Mouse (Mus musculus) layer of hippocampus, postnatal 10 days (tissue): ENCODE measurements around the gene 3110082J24Rik. TPM values are rescaled to one million over a fixed set of nuclear protein-coding genes. Genes with fewer than 3 reads are reported as not detected.

Source experiments
- DNase-seq, 2 experiments: peaks; one replicate each; pipeline ENCODE4 v3.0.0; 2021; ENCODE audit warnings: low spot score in 2 of 2
- long read RNA-seq: library from polyadenylated mRNA; stranded (forward); transcript quantifications from one replicate; pipeline ENCODE4 v2.0.0, GENCODE M21; 2023
- total RNA-seq, 2 experiments: library from RNA; stranded (reverse); gene quantifications; 2 replicates each; pipeline ENCODE4 v1.2.3; 2021

Gene 3110082J24Rik
- 1 to 10 TPM; 5.0 TPM for total RNA-seq
- long read RNA-seq, partial matches to known transcripts = 0 of 2 reads
- long read RNA-seq, other reads (novel, unspliced or antisense) = 0 of 2 reads

DNA sequence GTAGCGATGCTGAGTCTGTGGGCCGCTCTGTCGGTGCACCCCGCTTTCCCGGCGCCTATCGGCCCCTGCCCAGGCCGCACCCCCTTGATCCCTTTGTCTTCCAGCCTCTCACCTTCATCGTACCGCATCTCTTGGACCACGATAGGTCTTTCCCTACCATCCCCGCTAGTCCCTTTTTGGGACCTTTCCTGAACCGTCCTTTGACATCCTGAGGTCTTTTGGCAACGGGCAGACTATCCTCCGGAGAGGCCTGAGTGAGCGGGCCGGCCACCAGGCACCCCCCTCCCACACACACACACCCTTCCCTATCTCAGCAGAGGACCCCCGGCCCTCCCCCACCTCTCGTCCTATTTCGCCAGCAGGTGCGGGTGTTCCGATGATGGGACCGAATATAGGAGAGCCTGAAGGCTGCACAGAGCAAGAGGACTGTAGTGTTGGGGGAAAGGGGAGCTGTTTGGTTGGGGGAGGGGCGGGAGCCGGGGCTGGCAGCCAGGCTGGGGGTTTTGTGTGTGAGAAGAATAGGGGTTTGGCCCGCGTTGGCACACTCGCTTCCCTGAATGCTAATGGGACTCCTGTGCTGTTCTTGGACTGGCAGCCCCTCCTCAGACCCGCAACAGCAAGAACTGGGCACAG, at the start of gene 3110082J24Rik:
TSS of gene 3110082J24Rik (minus strand) at position 419 of the 633 bp plus-strand sequence.
- DNase-seq = peak; percentile 53 to 68

GRCm38 (mm10) chr5:30155395-30155792, 49.5 kb upstream of the 3110082J24Rik start:
- DNase-seq = no peak

- DNase-seq = peak; percentile 94 to 96
Measured at GRCm38 (mm10) chr5:30154474-30155394, 48.8 kb upstream of the 3110082J24Rik start, which contains the start of the genes Hadha and Hadhb. Gene Hadha, minus strand, starts transcription at chr5:30155162. Gene Hadhb, plus strand, starts transcription at chr5:30155248.

- no peak for DNase-seq
Measured at GRCm38 (mm10) chr5:30154013-30154412, 48.1 kb upstream of the 3110082J24Rik start.

DNA sequence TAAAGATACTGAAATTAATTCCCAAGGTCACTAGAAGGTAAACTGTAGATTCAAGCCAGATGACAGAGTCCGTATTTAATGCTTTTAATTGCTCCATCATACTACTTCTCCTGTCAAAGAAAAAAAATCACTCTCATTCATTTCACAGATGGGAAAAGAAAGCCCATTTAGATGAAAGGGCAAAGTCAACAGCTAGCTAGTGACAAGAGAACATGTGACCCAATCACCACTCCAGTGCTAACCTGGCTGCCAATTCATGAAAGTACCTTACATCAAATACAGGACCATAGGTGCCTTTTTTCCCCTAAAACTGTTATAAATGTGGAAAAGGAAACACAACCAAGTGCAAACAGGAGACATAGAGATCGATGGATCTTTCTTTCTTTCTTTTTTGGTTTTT, 47.3 kb upstream of the 3110082J24Rik start:
- DNase-seq = no peak

DNA sequence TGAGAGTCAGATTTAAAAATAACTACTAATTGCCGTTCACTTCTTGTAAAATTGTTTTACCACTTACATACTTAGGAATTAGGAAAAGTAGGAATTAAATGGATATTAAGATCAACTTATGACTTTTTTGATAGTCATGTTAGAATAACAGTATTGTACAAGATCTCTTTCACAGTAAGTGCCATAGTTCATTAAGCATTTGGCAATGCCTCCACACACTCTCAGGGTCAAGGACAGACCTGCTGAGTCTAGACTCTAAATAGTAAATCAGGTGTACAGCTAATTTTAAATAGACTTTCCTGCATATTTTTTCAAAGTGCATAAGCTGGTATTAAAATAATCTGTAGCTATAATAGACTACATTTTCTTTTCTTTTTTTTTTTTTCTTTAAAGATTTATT, 46.5 kb upstream of the 3110082J24Rik start:
- DNase-seq = no peak

- no peak for DNase-seq
Measured at GRCm38 (mm10) chr5:30152007-30152406, 46.1 kb upstream of the 3110082J24Rik start.

DNA sequence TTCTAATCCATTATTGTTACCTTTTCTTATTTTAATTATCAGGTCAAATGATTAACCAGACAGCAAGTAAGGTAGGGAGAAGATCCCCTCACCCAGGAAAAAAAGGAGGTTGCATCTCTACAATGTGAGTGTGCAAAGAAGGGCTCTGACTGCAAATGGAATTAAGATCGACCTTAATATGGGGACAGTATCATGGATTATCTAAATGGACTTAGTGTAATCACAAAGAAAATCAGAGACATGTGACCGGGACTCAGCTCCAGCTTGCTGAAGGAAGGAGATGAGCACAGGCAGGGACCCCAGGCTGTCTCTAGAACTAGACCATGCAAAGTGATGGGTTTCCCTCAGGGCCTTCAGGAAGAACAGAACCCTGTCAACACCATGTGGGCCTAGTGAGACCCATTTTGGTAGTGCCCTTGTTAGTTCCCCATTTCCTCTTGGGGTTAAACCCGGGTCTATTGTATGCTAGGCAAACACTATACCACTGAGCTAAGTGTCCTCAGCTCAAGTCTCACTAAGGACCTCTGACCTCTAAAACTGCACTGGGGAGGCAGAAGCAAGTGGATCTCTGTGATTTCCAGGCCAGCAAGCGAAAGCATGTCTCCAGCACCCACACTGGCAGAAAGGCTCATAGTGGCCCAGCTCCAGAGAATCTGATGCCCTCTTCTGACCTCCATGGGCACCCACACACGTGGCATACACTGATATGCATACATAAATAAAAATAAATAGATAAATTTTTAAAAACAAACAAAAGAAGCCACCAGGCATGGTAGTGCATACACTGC, 42.4 kb upstream of the 3110082J24Rik start:
- no peak for DNase-seq

- no peak for DNase-seq
Measured at GRCm38 (mm10) chr5:30146526-30146925, 40.6 kb upstream of the 3110082J24Rik start.

GRCm38 (mm10) chr5:30138193-30138592, 32.3 kb upstream of the 3110082J24Rik start:
- no peak for DNase-seq

- DNase-seq = no peak
Measured at GRCm38 (mm10) chr5:30137271-30137670, 31.4 kb upstream of the 3110082J24Rik start.

GRCm38 (mm10) chr5:30135711-30136231, 29.9 kb upstream of the 3110082J24Rik start:
- DNase-seq = no peak

DNA sequence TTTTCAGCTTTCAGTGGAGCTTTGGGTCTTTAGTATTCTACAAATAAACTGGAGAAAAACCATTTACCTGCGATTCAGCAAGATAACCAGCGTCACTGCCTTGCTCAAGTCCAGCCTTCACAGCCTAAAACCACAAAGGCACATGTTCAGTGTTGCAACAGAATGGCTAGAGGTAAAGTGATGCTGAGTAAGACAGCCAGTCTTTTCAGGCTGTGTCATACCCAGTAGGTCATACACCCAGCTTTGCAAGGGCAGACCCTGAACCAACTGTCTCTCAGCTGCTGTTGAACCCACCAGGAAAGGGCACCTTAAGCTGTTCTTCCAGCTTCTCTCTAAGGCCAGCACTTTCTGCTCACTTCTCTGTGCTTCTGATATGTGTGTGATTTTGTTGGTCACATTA, 26.3 kb upstream of the 3110082J24Rik start:
- DNase-seq = no peak

- DNase-seq = no peak
Measured at GRCm38 (mm10) chr5:30131246-30131645, 25.4 kb upstream of the 3110082J24Rik start.

- DNase-seq = no peak
Measured at GRCm38 (mm10) chr5:30128680-30129079, 22.8 kb upstream of the 3110082J24Rik start.

- DNase-seq = no peak
Measured at GRCm38 (mm10) chr5:30127921-30128597, 22.2 kb upstream of the 3110082J24Rik start.

- no peak for DNase-seq
Measured at GRCm38 (mm10) chr5:30126756-30127155, 20.9 kb upstream of the 3110082J24Rik start.

GRCm38 (mm10) chr5:30125587-30125986, 19.7 kb upstream of the 3110082J24Rik start:
- DNase-seq = no peak

DNA sequence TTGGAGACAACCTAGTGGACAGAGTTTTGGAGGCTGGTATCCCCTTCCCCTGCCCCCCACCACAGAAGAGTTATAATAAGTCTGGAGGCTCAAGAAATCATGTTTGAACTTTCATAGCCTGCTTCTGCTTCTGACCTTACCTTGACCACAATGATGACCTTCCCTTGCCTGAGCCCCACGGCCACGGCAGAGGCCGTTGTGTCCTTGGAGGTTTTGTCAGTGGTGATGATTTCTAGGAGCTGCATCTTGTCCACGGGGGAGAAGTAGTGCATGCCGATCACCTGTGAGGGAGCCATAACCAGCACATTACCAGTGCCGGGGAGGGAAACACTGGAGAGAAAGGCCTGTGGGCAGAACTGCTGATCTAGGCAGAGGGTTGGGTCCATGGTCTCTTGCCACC, 16.6 kb upstream of the 3110082J24Rik start:
- DNase-seq = no peak

DNA sequence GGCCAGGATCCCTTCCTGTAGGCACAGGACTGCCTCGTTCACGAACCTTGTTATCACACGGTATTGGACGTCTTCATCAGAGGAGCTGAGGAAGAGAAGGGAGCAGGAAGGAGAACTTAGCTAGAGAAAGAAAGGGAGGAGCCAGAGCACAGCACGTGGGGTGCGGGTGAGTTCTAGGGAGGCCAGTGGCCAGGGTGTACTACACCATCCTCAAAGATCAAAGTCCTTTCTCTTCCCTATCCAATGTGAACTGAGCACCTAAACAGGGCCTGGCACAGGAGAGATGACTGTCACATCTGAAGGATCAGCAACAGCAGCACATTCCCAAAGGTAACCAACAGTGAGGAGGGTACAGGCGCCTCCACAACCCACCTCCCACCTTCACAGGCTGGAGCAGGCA, 14.2 kb upstream of the 3110082J24Rik start:
- DNase-seq = no peak
